Mouse (Mus musculus): ENCODE data around the gene BC030870. TPM values are rescaled to one million over a fixed set of nuclear protein-coding genes. Genes with fewer than 3 reads are reported as not detected.
A peak's percentile ranks its signal among the peaks of the same experiment; 100 is the strongest.

The BC030870 gene
- total RNA-seq, 2 experiments from 2014 or later = not detected

DNA sequence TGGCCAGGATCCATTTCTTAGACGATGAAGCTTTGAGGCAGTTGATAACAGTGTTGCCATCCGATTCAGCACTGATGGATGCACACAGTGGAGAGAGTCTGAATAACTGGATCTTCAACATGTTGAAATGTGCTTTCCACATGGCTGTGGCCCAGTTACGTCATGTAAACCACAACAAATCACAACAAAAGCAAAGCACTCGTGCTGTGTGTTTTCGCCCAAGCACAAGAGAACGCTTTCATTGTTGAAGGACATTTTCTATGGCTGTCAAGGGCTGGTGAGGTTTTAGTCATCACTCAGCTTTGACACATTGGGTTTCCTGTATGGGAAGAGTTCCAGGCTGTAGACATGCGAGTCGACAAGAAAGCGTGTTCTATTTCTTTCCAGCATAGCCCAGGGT is 48.6 kb downstream of the BC030870 start:
- peak; percentile 8 to 50 for DNase-seq

GRCm38 (mm10) chr8:65074733-65075132 is 54.6 kb downstream of the BC030870 start, which contains the start of gene Gm10663:
Gene Gm10663 (plus strand): TSS chr8:65075033.
- no peak for DNase-seq

GRCm38 (mm10) chr8:65070996-65071395 is 58.4 kb downstream of the BC030870 start:
- DNase-seq = no peak

DNA sequence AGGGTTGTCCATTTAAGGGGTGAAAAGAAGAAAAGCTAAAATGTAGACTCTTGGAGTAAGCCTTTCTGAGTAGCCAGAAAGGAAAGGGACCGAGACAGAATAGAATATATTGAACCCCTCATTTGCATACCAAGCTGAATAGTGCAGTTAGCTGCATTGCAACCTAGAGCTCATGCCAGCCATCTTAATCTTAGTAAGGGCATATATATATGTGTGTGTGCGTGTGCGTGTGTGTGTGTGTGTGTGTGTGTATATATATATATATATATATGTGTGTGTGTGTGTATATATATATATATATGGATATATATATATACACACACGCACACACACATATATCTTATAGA is 60.9 kb downstream of the BC030870 start:
- DNase-seq = no peak

DNA sequence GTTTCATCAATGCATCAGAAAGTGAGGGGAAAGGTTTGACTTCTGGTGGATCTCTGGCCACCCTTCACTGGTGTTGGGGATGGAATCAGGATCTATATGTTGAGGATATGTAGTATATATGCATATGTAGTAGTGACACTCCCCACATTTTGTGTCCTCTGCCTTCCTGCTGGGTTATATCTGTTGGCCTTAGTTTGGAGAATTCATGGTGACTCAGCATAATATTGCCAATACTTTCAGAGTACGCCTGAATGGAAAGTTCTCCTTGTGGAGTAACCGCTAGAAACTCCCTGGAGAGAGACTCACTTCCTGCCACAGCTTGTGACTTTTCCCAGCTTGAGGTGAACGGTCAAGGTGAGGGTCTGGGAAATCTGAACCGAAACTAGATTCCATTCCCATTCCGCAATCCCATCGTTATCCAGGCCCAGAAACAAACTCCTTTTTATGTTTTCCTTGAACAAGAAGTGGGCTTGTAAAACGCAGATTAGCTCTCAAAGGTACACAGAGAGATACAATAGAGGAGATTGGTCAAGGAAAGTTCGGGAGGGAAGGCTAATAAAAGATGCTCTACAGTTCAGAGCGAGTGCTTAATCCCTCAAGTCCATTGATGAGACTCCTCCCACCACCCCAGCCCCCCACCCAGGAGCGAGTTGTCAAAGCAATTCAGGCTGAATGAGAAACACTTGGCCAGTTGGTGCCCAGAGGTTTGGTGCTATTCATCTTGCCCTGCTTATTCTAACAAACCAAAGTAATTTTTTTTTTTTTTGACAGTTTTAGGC is 61.5 kb downstream of the BC030870 start:
- DNase-seq = no peak

DNA sequence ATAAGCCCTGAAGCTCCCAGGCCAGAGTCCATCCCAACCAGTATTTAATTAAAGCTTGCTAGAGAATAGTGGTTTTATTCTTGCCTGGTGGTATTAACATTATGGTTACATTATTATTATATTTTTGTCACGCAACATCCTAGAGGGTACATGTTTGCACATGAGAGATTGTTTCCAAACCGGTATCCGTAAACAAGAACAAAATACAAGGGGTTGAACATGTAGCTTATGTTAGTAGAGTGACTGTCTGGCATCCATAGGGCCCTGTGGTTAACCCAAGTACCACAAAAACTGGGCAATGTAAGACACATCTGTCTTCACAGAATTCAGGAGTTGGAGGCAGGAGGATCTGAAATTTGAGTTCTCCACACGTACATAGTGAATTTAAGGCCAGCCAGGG is 62.3 kb downstream of the BC030870 start:
- no peak for DNase-seq

- DNase-seq = no peak
Measured at GRCm38 (mm10) chr8:65065622-65066021, 63.7 kb downstream of the BC030870 start.

GRCm38 (mm10) chr8:65064071-65064470 is 65.3 kb downstream of the BC030870 start:
- DNase-seq = no peak

DNA sequence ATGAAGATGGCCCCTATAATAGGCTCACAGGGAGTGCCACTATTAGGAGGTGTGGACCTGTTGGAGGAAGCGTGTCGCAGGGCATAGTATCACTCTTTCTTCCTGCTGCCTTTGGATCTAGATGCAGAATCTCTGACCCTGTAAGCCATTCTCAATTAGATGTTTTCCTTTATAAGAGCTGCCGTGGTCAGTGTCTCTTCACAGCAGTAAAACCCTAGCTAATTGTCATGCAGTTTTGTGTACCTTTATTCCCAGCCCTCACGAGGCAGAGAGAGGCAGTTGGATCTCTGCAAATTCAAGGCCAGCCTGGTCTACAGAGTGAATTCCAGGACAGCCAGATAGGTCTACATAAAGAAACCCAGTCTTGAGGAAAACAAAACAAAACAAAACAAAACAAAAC is 67.2 kb downstream of the BC030870 start:
- DNase-seq = no peak

DNA sequence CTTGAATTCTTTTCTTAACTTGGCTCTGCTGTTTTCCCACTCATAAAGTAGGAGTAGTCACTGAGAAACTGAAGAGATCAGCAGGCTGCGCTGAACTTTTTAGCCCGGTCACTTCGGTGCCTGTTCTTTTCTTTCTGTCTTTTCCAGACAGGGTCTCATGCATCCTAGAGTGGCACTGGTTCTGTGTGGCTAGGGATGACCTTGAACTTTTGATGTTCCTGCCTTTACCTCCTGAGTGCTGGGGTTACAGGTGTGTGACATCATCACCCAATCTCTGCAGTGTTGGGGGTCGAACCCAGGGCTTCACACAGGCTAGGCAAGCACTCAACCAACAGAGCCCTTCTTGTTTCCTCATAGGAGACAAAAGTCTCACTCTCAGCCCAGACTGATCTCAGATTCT is 72.6 kb downstream of the BC030870 start:
- DNase-seq = no peak

GRCm38 (mm10) chr8:65053968-65054367 is 75.4 kb downstream of the BC030870 start:
- DNase-seq = no peak

DNA sequence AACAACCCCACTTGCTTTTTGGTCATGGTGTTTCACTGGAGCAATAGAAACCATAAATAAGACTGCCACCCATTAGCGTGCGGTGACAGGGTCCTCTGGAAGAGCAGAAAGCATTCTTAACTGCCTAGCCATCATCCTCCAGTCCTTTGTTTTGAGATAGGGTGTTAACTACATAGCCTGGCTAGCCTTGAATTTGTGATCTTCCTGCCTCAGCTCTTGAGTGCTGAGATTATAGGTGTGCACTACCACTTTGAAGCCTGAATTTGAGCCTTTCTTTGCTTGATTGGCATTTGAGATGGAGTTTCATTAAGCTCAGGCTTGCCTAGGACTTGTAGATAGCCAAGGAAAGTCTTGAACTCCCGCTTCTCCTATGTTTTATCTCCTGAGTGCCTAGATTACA is 75.8 kb downstream of the BC030870 start:
- no peak for DNase-seq

DNA sequence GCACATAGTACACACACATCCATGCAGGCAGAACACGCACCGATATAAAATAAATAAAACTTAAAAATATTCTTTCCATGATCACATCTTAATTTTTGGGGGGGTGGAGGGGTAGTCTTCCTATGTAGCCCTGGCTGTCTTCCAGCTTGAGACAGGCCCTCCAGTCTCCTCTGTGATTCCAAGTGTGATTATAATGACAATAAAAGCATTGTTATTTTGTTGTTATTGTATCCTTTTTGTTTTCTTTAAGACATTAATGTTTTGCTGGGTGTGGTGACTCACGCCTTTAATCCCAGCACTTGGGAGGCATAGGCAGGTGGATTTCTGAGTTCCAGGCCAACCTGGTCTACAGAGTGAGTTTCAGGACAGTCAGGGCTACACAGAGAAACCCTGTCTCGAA is 81.6 kb downstream of the BC030870 start:
- no peak for DNase-seq

- no peak for DNase-seq
Measured at GRCm38 (mm10) chr8:65047193-65047592, 82.2 kb downstream of the BC030870 start.

DNA sequence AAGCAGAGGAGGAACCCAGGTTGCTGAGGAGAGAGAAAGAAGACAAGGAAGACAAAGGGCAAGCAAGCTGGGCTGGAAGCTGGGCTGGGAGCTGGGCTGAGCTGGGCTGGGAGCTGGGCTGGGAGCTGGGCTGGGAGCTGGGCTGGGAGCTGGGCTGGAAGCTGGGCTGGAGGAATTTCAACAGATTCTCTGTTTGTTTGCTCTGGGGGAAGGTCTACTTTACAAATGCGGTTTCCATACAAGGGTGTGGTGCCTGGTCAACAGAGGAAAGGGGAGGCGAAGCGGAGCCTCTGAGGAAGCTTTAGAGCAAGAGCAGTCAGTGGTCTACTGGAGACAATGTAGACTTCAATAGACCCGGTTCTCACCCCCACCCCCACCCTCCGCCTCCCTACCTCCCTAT is 82.8 kb downstream of the BC030870 start:
- DNase-seq = no peak

- DNase-seq = peak; percentile 40
Measured at GRCm38 (mm10) chr8:65037117-65037533, 92.2 kb downstream of the BC030870 start, which contains the start of gene Apela. Gene Apela (minus strand): TSS chr8:65037336.

Small RNAs within 50 kb of the gene (microRNA-seq; reads per million reads assigned to microRNA genes)
- gene Gm24333 = not detected

Other genes starting within 250 kb of the BC030870 start
- 10 to 100 TPM; 41.4 to 73.4 TPM for gene Tmem192, start 182.4 kb downstream of the BC030870 start, total RNA-seq (2021)
- not detected for gene Trim75, start 141.7 kb downstream of the BC030870 start, total RNA-seq (2021)
- not detected for gene Trim61, start 111.0 kb downstream of the BC030870 start, total RNA-seq (2021)
- gene Trim60, start 111.0 kb downstream of the BC030870 start, total RNA-seq (2021) = not detected
- gene Apela, start 92.2 kb downstream of the BC030870 start, total RNA-seq (2021) = not detected
- not detected for gene Gm10663, start 54.5 kb downstream of the BC030870 start, total RNA-seq (2021)

Data from adrenal gland, postnatal 36 days (tissue).